Mouse (Mus musculus): ENCODE results near the gene Itga3. TPM values are rescaled to one million over a fixed set of nuclear protein-coding genes. Genes with fewer than 3 reads are reported as not detected.

The Itga3 gene
- polyA plus RNA-seq, 1 experiment: 49.4 TPM

GRCm38 (mm10) chr11:94997596-94997995 is 79.0 kb downstream of the Itga3 start:
- Histone ChIP-seq H3K4me1 (ENCODE audit: control insufficient read depth, insufficient read depth, low read length) (peaks cover 62% of the 10 kb centered on the region), H3K4me3 (replicated peaks; ENCODE audit: insufficient read depth, low read depth, low read length) (no peak overlapping the region), H3K27me3 (ENCODE audit: control insufficient read depth, insufficient read depth, low read length) (no peaks in the 10 kb centered on the region), H3K27ac (ENCODE audit: insufficient read depth, low read length) (0 out of 2 replicates have a peak overlapping the region, but pooled peaks have one; percentile 36)
- no peak for TF ChIP-seq CTCF (IDR thresholded peaks at IDR 0.05; ENCODE audit: borderline replicate concordance, insufficient read depth, low read depth, low read length)
- TF ChIP-seq POLR2A (IDR thresholded peaks at IDR 0.05; ENCODE audit: borderline replicate concordance, insufficient read depth, low read length): no peak
- DNase-seq: peak in 1 of 2 experiments; percentile 45
- WGBS: 29% methylated on average over 5 of the region's 5 CpGs

- TF ChIP-seq POLR2A (IDR thresholded peaks at IDR 0.05; ENCODE audit: borderline replicate concordance, insufficient read depth, low read length): no peak
- TF ChIP-seq CTCF (IDR thresholded peaks at IDR 0.05; ENCODE audit: borderline replicate concordance, insufficient read depth, low read depth, low read length): no peak
- Histone ChIP-seq H3K27me3 (ENCODE audit: control insufficient read depth, insufficient read depth, low read length) (no peaks in the 10 kb centered on the region), H3K4me1 (ENCODE audit: control insufficient read depth, insufficient read depth, low read length) (peaks cover 57% of the 10 kb centered on the region), H3K27ac (ENCODE audit: insufficient read depth, low read length) (no peak overlapping the region), H3K4me3 (replicated peaks; ENCODE audit: insufficient read depth, low read depth, low read length) (no peak overlapping the region)
- no peak for DNase-seq
- 82% methylated on average over 6 of the region's 6 CpGs for WGBS
Measured at GRCm38 (mm10) chr11:94996984-94997383, 79.6 kb downstream of the Itga3 start.

GRCm38 (mm10) chr11:94996101-94996500 is 80.5 kb downstream of the Itga3 start:
- peak overlapping the region; percentile 57 for H3K27ac ChIP-seq (ENCODE audit: insufficient read depth, low read length)
- 15% methylated on average over 8 of the region's 8 CpGs for WGBS
- peak; percentile 61 to 62 for DNase-seq
- TF ChIP-seq CTCF (IDR thresholded peaks at IDR 0.05; ENCODE audit: borderline replicate concordance, insufficient read depth, low read depth, low read length) (no peak), POLR2A (IDR thresholded peaks at IDR 0.05; ENCODE audit: borderline replicate concordance, insufficient read depth, low read length) (peak; percentile 19; the same call in 1 of the 2 replicates)
- peak overlapping the region; percentile 54 for H3K4me3 ChIP-seq (replicated peaks; ENCODE audit: insufficient read depth, low read depth, low read length)
- H3K27me3 ChIP-seq (ENCODE audit: control insufficient read depth, insufficient read depth, low read length): no peaks in the 10 kb centered on the region
- peaks cover 52% of the 10 kb centered on the region for H3K4me1 ChIP-seq (ENCODE audit: control insufficient read depth, insufficient read depth, low read length)

GRCm38 (mm10) chr11:94994947-94995772 is 81.4 kb downstream of the Itga3 start:
- Histone ChIP-seq H3K4me1 (ENCODE audit: control insufficient read depth, insufficient read depth, low read length) (peaks cover 42% of the 10 kb centered on the region), H3K27me3 (ENCODE audit: control insufficient read depth, insufficient read depth, low read length) (no peaks in the 10 kb centered on the region), H3K4me3 (replicated peaks; ENCODE audit: insufficient read depth, low read depth, low read length) (peak overlapping the region; percentile 82), H3K27ac (ENCODE audit: insufficient read depth, low read length) (peak overlapping the region; percentile 97; the same call in 1 of the 2 replicates)
- DNase-seq: peak in 1 of 2 experiments; percentile 35
- WGBS: 41% methylated on average over 11 of the region's 11 CpGs
- no peak for TF ChIP-seq CTCF (IDR thresholded peaks at IDR 0.05; ENCODE audit: borderline replicate concordance, insufficient read depth, low read depth, low read length)
- no peak for TF ChIP-seq POLR2A (IDR thresholded peaks at IDR 0.05; ENCODE audit: borderline replicate concordance, insufficient read depth, low read length)

Other genes starting within 250 kb of the Itga3 start
- gene Col1a1, start 140.6 kb downstream of the Itga3 start, polyA plus RNA-seq (2012; rRNA removed): 4.5 and 5.5 TPM in 2 replicates
- gene Hils1, start 109.2 kb downstream of the Itga3 start, polyA plus RNA-seq (2012; rRNA removed): not detected in 2 replicates
- 1.9 and 3.9 TPM in 2 replicates for gene Sgca, start 100.5 kb downstream of the Itga3 start, polyA plus RNA-seq (2012; rRNA removed)
- 149 and 153 TPM in 2 replicates for gene Ppp1r9b, start 85.8 kb downstream of the Itga3 start, polyA plus RNA-seq (2012; rRNA removed)
- 80.7 and 89.4 TPM in 2 replicates for gene Samd14, start 66.9 kb downstream of the Itga3 start, polyA plus RNA-seq (2012; rRNA removed)
- 219 and 247 TPM in 2 replicates for gene Pdk2, start 35.4 kb downstream of the Itga3 start, polyA plus RNA-seq (2012; rRNA removed)
- 0.38 TPM in 2 replicates for gene Dlx3, start 43.3 kb upstream of the Itga3 start, polyA plus RNA-seq (2012; rRNA removed)
- gene Dlx4, start 69.5 kb upstream of the Itga3 start, polyA plus RNA-seq (2012; rRNA removed): 0.70 and 1.4 TPM in 2 replicates
- gene Tac4, start 184.7 kb upstream of the Itga3 start, polyA plus RNA-seq (2012; rRNA removed): 0.26 and 0.55 TPM in 2 replicates
- gene Kat7, start 233.4 kb upstream of the Itga3 start, polyA plus RNA-seq (2012; rRNA removed): 68.5 and 68.9 TPM in 2 replicates

Measured in cerebellum, adult 2 months (tissue).